Mouse (Mus musculus) kidney, adult 2 months (tissue): Measurements from ENCODE around the gene Tmem229b.

ENCODE experiments used
- CTCF ChIP-seq: fragments of 200-500 bp; conservative IDR thresholded peaks from 2 replicates; pipeline ENCODE4 v1.5.1; 2011; ENCODE audit warnings: low read depth, mild to moderate bottlenecking, control low read depth, low read length, moderate library complexity, mixed read lengths; ENCODE audit not compliant: insufficient read depth, insufficient read length
- POLR2A ChIP-seq: fragments of 200-500 bp; IDR thresholded peaks from one replicate; pipeline ENCODE4 v1.6.1; 2011; ENCODE audit warnings: low read depth, low read length, control low read depth

- no peak for TF ChIP-seq CTCF
- TF ChIP-seq POLR2A: no peak
These were observed 91.9 kb downstream of the Tmem229b start for GRCm38 (mm10) chr12:78915561-78915960.
